Mouse (Mus musculus) liver, adult (tissue): ENCODE measurements around the gene Arhgef17.

Source experiments
- GATA4 ChIP-seq: IDR thresholded peaks from 2 replicates; pipeline ENCODE4 v1.6.1; 2014; ENCODE audit warnings: mild to moderate bottlenecking, low read length; ENCODE audit not compliant: insufficient replicate concordance

The Arhgef17 gene

DNA sequence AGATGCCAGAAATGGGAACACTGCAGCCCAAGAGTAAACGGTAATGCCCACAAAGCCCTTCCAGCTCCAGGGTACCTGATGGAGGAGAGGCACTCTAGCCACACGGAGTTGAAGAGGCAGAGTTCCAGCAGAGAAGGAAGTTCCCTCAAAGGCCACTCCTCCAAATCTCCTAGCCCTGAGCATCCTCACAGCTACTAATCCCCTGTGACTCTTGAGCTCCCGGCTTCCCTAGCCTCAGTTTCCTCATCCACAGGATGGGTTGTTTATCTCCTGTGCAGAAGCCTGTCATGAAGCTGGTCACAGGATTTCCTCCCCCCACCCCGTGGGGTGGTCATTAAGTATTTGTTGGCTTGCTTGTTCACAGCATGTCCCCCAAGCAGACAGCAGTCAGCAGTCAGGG lies 76.6 kb downstream of the Arhgef17 start:
- no peak for TF ChIP-seq GATA4

DNA sequence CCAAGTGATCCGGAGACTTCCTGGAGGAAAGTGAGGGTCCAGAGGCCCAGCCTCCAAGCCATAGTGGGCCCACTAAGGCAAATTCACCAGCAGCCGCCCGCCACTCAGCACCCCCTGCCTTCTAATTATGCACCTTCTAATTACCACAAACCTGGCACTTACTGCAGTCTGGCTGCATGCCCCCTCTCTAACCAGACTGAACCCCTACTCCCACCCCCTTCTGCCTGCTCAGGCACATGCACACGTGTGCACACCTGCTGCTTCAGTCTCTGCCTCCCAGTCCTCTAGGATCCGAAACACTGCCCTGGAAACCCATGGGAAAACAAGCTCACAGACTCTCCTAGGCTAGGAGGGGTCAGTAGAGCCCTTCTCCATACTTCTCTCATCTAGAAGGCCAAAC lies 77.0 kb downstream of the Arhgef17 start:
- no peak for TF ChIP-seq GATA4

DNA sequence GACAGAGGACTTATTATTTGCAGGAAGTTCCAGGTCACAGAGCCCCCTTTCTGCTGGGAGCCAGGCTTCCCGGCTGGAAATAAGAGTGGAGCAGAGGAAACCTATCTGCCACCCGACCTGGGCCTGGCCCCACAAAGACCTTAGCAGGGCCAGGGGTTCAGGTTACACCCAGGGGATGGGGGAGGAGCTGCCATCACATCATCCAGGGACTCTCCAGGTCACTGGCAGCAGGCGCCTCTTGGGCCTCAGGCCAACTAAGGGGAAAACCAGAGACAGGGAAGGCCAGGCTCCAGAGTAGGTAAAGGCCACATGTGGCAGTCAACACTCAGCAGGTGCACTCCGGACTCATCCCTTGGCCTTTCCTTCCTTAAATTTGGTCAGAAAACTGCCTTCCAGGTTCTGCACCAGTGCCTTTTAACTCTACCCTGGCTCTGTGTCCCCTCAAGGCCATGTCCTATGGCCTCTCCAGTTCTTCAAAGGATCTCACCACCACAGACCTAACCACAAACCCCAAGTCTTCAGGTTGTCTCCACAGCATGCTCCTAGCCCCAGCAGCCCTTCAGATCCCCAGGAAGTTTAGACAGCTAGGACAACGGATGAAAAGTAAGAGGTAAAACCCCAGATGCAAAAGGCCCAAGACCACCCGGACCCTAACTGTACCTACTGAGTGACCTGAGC lies 77.6 kb downstream of the Arhgef17 start:
- TF ChIP-seq GATA4: no peak

DNA sequence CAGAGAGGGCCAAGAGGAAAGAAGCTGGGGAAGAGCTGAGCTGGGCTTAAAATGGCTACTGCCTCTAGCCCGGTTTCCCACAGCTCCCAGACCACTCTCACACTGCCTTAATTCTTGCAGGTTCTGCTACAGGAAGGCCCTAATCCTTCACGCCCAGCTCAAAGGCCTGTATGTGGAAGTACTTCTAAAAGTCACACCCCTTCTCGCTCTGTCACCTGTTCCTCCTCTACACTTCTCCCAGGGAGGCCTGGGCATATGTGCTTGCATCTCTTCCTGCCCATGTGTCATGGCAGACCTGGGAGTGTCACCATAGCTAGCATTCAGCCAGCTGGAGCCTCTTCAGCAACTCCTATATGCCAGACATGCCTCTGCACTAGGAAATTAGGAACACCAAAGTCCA lies 78.5 kb downstream of the Arhgef17 start:
- no peak for TF ChIP-seq GATA4

DNA sequence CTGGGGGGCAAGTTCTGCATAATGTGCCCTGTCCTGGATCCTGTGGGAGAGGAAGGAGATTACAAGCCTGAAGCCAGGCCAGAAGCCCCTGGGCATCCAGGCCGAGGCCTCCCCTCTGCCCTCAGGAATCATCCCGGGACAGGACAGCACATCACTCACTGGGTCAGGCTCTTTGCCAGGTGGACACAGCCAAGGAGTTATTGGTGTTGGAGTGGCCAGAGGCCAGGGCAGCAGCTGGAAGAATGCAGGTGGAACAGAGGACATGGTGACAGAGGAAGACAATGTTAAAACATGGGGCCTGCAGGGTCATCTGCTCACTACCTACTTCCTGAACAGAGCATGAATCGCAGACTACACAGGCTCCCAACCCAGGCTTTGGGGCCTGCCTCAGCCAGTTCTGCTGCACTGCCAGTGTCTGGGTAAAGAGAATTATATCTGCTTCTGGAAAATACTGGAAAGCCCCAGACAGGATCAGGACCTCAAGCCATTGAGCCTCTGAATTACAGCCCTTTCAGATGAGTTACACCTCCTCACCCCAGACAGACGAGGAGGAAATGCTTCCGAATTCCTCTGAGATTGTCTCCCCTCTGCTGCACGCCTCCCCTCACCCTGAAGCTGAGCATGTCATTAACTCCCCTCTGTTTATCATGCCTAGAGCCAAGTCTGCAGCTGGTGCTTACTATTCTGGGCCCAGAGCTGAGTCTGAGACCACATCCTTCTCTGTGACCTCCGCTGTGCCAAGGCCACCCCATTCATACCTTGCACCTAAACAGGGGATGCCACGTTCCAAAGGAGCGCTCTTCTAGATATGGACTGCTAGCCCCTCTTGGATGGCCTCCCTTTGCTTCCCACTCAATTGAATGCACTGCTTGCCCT lies 80.2 kb downstream of the Arhgef17 start:
- no peak for TF ChIP-seq GATA4

DNA sequence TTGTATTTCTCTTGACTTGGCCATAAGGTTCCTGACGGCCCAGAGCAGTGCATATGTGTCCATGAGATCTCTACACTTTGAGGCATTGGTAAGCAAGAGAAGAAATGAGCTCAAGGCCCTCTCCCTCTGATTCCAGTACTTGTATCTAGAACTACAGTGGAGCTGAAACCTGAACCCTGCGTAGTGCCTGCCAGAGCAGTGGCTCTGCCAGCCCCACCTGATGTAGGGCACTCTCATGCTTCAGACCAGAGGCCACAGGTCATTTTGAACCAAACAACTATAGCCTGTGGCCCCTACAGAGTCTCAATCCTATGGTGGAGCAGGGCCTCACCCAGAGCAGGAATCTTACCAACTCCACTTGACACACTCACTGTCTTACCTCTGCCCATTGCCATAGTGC lies 82.4 kb downstream of the Arhgef17 start:
- TF ChIP-seq GATA4: no peak

DNA sequence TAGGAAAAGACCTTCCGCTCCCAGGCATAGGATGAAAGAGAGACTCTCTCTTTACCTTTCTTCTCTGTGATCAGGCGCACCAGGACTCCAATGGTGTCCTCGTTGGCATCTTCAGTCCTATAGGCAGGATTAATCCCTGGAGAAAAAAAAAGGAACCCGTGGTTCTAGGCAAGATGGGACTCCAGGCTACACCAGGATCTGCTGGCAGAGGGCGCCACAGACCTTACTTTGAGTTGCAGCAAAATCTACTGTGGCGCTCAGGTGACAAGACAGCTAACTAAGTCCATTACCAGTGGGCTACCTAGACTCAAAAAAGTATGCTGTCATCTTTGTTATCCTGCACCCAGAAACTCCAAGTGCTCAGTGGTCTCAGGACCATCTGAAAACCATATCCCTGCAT lies 83.2 kb downstream of the Arhgef17 start:
- TF ChIP-seq GATA4: no peak

DNA sequence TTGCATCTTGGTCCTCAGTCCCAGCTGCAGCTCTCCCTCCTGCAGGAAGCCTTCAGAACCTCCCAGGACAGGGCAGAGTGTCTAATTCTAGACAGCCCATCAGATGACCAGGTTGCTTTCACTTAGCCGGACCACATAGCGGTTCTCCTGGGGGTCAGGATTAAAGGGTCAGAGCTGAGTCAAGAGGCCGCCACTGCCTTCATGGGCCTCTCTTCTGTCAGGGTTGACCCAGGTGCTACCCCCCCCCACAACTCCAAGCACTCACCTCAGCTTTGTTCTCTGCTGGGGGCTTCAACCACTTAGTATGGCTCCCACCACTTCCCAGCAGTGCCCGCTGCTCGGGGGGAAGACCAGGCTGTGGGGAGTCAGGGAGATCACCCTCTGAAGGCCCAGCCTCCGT lies 84.8 kb downstream of the Arhgef17 start:
- TF ChIP-seq GATA4: no peak

DNA sequence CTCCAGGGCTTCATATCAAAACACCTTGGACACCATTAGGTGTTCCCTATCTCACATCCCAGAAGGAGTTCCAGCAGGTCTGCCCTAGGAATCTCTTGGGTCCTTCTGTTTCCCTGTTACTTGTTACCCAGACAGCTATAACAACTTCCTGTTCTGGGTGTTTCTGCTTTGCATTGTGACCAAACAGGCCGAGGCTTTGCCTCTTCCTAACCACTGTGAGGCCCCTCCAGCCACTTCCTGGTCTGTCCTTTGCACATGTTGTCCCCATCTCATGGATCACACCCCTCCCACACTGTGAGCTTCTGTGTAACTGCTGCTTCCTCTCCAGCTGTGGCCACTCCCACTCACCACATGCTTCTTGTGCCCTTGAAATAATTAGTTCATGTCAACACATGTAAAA lies 86.5 kb downstream of the Arhgef17 start:
- no peak for TF ChIP-seq GATA4

DNA sequence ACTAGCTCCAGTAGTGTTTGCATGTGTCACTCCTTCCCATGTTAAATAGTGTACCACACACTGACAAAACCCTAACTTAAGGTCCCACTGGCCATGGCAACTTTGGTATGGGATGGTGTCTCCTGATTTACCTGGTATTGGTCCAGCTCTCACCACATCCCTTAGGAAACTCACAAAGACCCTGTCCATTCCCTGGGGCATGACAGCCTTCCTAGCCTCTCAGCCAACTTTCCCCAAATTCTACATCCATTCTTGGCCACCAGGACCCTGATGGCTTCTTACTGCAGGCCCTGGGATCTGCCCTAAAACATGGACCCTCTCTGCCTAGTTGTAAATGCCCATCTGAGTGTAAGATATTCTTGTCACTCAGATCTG lies 86.9 kb downstream of the Arhgef17 start:
- TF ChIP-seq GATA4: no peak

DNA sequence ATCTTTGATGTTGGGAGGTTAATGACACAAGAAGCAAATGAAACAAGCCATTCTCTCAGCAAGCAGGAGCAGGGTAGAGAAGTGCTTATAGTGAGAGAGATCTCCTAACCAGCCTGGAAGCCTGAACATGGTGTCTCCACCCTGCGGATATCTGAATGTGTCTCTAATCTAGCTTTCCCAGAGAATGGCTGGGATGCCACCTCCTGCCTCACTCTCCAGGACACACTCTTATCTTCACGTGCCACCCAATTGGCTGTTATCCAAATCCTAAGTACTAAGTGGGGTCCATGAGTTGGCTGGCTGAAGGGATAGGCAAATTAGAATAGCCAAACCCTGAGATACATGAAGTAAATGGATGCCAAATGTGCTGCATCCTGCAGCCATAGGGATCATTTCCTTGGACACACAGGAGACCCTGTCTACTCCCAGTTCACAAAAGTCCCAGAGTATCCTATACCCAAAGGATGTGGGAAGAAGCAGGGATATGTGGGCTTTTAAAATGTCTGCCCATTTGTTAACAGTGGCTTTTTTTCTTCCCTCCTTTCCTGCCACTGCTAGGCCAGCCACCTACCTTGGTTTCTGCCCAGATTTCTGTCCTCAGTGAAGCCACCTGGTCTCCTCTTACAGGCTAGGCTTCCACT lies 87.4 kb downstream of the Arhgef17 start:
- no peak for TF ChIP-seq GATA4

DNA sequence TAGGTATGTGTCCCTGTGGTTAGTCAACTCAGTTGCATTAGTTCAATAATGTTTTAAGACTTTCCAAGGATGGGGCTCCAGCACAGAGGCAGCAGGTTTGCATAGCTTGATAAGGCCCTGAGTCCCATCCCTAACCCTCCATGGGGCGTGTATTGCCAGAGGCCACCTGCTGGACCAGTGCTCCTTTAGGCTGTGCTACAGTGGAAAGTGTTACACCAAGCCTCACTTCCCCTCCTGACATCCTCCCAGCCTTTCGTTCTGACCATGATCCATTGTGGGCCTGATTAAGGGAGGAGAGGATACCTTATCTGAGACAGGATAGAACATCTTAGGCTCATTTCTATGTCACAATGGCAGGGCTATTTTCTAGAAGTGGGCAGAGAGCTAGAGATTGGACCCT lies 88.0 kb downstream of the Arhgef17 start:
- TF ChIP-seq GATA4: no peak

DNA sequence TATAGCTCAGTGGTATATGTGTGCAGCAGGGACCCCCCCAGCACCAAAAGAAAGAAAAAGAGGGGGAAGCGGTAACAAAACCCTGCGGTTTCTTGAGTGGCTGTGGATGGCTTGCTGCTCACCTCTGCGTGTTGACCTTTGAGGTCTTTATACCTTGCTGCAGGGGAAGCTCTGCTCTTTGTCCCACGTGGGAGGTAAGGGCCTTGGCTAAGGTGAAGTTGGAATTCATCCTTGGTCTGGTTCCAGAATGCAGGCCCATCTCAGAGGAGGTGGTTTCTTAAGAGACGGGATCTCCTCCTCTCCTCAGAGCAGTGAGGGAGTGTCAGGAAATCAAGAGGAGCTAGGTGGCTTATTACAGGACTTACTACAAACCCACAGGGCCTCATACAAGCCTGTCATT lies 89.7 kb downstream of the Arhgef17 start:
- TF ChIP-seq GATA4: no peak

DNA sequence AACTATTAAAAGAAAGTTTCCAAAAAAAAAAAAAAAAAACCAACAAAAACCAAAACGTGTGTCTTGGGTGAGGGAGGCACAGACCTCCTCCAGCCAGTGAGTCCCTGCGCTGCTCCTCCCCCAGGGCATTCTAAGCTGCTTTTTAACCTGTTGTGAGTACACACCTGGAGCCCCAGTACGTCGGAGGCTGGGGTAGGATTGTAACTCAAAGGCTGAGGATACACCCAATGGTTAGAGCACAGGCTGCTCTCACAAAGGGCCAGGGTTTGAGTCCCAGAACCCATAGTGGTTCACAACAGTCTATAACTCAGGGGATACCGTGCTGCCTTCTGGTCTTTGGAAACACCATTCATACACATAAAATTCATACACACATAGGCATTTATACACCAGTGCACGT lies 90.3 kb downstream of the Arhgef17 start:
- TF ChIP-seq GATA4: no peak

DNA sequence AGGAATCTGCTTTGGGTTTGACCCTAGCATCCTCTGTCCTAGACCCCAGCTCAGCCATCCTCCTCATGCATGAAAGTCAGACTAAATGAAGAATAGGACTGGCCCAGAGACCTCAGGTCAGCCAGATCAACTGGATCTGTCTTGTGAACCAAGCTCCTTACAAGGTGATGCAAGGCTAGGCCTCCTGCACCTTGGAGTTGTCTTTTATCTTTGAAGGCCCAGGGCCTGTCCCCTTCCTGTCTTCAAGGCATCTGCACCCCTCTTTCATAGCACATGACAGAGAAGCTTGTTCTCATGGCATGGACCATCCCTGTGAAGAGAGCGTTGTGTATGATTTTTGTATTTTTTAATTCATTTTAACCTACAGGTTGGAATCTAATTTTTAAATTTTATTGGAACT lies 91.0 kb downstream of the Arhgef17 start:
- no peak for TF ChIP-seq GATA4
